Mouse (Mus musculus) heart, postnatal 10 days (tissue): ENCODE measurements around the gene Gpc5. TPM values are rescaled to one million over a fixed set of nuclear protein-coding genes. Genes with fewer than 3 reads are reported as not detected.
A peak's percentile ranks its signal among the peaks of the same experiment; 100 is the strongest.

Experiments
- DNase-seq, 2 experiments: peaks; one replicate each; pipeline ENCODE4 v3.0.0; 2021
- intact Hi-C: fragments of 180-260 bp; cut with DNase I; formaldehyde crosslinking; loops from one replicate; pipeline ENCODE4 v1.15.1; 2025
- total RNA-seq, 2 experiments: library from RNA; stranded (reverse); gene quantifications; 2 replicates each; pipeline ENCODE4 v1.2.3; 2021

Gpc5 gene
- total RNA-seq, 2 experiments from 2014 or later: not detected

GRCm38 (mm10) chr14:116206977-116207376 lies 1115.0 kb downstream of the Gpc5 start:
- intact Hi-C loops: no loop called here
- peak; percentile 21 to 31 for DNase-seq

DNA sequence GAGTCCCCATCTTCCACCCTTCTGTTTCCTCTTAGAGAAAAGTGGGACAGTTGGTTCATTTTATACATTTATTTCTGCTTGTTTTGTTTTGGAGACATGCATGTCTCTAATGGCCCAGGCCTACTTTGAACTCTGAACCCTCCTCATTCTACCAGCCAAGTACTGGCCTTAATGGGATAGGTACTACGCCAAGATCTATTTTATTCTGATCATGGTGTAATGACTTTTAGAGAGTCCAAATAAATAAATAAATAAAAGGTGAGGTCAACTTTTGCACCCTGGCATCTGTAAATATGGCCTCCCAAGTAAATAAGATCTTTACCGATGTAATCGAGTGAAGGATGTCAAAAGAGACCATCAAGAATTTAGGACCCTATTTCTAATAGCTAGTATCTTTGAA lies 1116.6 kb downstream of the Gpc5 start:
- intact Hi-C loops: no loop called here
- DNase-seq: no peak

DNA sequence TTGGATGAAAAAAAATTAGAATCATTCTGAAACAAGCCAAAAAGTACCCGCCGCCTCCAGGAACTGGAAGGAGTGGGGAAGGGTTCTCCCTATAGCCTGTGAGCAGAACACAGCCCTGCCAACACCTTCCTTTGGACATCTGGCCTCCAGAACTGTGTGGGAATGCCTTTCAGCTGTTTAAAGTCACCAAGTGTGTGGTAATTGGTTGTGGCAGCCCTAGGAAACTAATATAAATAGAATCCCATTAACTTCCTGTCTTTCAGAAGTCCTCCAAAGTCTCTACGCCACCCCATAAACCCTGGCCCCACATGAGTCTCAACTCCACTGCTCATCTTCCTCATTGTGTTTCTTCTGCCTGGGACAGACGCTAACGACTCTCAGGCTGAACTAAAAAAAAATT lies 1117.0 kb downstream of the Gpc5 start:
- DNase-seq: no peak
- intact Hi-C loops: no loop called here

DNA sequence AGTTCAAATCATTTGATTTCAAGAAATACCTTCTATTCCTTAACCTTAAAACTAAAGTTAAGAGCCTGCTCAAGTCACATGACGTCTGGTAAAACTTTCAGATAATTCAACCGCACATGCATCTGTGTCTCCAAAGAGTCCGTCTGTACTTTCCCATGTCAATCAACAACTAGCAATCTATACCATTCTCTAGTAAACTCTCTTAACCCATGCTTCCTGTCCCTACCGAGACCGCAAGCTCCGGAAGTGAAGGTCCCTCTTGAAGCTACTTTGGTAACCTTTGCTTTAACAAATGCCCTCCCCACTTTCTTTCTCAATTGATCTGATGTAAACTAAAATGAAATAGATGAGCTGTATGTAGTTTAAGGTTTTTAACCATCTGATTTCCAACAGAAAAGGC lies 1118.3 kb downstream of the Gpc5 start:
- intact Hi-C loops: no loop called here
- DNase-seq: no peak

DNA sequence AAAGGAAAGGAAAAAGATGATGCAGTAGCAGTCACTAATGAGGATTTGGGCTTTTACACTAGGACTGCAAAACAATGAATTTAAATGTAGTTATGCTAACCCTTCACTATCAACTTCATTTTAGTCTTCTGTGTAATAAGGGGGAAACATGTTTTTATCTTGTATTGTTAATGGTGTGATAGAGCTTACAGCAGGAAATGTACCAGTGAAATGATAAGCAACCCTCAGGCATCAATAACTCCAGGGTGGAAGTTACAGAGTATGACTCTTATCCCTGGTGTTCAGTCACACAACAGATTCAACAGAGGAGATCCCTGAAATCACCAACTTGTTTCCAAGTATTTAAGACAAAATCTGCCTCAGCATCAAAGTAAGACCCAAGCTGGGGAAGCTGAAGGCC lies 1120.0 kb downstream of the Gpc5 start:
- DNase-seq: no peak
- intact Hi-C loops: no loop called here

GRCm38 (mm10) chr14:116258126-116258525 lies 1166.1 kb downstream of the Gpc5 start:
- intact Hi-C loops: no loop called here
- DNase-seq: no peak

- intact Hi-C loops: no loop called here
These were observed 1216.5 kb downstream of the Gpc5 start for GRCm38 (mm10) chr14:116308541-116308940.

GRCm38 (mm10) chr14:116317491-116317890 lies 1225.5 kb downstream of the Gpc5 start:
- intact Hi-C loops: no loop called here
- no peak for DNase-seq

More at GRCm38 (mm10) chr14:116308541-116308940, 1216.5 kb downstream of the Gpc5 start:
- DNase-seq: no peak

GRCm38 (mm10) chr14:116336182-116336581 lies 1244.2 kb downstream of the Gpc5 start:
- intact Hi-C loops: no loop called here
- no peak for DNase-seq

DNA sequence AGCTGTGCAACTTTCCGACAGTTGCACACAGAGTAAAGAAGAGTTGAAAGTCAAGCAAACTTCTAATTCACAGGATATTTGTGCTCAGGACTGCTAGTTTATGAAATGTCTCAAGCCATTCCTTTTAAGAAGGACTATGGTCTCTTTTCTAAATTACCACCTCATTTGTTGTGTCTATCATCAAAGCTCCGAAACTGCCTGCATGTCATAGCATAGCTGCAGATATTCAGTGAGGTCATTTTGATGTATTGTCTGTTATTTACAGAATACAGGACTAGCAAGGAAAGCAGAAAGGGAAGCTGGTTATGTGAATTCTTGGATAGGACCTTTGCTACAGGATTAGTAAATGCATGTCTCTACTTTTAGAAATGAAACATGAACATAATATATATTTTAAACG lies 1246.4 kb downstream of the Gpc5 start:
- DNase-seq: no peak
- intact Hi-C loops: no loop called here

DNA sequence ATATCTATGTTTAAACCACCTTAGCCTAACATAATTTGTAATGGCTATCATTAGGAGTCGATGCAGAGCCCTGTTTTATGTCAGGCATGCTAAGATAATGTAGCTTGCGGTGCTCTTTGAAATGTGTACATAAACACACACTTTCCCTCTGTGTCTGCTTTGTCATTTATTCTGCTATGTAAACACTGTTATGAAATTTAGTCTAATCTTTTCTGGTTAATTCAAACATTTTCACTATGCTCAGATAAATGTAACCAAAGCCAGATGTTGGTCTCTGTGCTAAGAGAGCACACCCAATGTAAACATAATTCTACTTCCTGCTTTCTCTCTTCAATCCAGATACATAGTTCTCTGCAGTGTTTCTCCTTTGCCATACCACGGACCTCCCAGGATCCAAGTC lies 1256.5 kb downstream of the Gpc5 start:
- DNase-seq: no peak
- intact Hi-C loops: no loop called here

GRCm38 (mm10) chr14:116384602-116385001 lies 1292.6 kb downstream of the Gpc5 start:
- intact Hi-C loops: no loop called here
- DNase-seq: no peak

DNA sequence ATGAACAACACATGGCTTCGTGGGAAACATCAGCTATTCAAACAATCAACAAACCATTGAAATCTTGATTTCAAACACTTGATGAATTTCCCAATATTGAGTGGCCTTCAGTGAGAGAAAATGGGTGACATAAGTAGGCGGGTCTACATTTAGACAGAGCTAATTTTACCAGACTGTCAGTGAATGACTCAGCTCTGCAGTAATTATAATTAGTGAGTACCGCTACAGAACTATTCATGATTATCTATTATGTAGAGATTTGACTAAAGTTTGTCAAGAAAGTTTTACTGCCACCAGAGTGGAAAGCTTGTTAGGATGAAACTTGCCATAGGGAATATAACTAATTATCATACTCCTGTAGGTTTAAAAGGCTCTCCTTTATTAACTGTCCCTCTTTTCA lies 1323.5 kb downstream of the Gpc5 start:
- intact Hi-C loops: no loop called here
- no peak for DNase-seq

DNA sequence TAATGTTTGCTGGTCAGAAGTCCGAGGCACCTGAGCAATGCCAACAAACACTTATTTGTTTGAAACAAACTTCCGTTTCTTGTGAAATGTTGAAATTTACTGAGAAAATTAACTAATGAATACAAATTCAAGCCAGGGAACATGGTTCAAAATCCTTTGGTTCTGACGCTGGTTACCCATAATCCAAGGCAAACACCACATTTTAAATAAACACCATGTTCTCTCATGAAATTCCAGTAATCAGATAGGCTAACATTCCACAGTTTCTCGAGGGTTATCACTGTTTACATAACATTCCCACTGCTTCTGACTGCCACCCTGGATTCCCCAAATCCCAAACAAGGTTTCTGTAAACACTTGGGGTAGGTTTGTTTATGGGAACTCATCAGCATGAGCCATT lies 1356.2 kb downstream of the Gpc5 start:
- DNase-seq: no peak
- intact Hi-C loops: no loop called here

DNA sequence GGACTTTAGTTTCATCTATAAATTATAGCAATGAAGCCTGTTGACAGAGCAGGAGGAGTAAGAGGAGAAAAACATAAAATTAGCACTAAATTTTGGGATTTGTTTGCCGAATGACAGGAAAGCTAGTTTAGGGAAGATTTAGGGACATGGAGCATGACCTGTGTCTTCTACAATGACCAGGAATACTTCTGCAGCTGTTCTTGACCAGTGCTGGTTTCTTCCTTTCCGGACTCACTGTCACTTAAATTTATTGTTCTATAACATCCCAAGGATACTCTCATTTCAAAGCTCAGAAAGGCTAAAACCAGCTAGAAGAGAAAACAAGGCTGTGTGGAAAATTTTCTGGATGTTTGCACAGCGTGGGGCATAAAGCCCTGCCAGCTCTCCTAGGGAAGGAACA lies 1361.3 kb downstream of the Gpc5 start:
- no peak for DNase-seq
- intact Hi-C loops: no loop called here

DNA sequence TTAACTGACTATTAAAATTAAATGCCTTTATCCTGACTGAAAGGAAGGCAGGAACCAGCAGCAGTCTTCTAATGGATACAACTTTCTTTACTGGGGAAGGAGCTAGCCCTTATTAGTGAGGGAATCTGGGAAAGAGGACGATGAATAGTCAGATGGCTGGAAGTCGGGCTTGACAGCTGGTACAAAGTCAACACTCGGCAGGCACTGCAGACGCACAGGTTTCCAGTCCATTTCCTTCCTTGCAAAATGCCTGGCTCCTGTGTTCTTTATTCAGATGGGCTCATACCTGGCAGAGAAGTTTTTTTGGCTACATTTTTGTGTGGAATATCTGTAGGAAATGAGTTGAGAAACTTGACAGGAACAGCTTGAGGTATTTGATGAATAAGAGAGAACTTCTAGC lies 1364.2 kb downstream of the Gpc5 start:
- no peak for DNase-seq
- intact Hi-C loops: no loop called here

DNA sequence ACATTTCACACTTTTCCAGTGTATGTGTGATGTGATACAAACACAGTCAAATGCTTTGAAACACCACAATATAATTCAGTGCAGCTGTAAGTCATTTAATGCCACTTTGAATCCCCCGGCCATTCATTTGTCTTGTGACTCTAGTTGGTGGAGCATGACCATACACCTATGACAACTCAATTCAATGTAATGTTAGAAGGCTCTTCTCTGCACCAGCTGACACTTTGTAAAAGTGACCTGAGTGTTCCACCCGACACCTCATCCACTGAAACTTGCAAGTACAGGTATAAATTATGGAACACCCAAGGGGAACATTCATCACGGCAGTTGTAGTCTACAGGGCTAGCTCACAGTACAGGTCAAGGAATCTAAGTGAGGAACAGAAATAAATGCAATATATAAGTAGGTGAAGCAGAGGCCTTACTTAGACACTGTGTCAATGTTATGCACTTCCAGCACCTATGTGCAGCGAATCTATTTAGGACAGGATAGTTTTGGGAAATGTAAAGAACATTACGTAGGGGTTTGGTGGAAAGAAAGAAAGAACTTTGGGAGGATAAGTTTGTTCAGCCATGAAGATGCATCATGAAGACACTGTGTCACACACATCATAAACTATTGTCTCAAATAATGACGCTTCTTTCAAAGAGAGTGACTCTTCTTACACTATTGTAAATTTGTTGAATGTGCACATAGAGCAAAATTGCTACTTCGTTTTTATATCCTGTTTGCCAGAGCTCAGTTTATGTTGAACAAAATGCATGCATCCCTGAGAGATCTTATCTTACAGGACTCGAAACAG lies 1381.6 kb downstream of the Gpc5 start:
- intact Hi-C loops: no loop called here
- no peak for DNase-seq

GRCm38 (mm10) chr14:116494285-116494850 lies 1402.4 kb downstream of the Gpc5 start:
- intact Hi-C loops: no loop called here
- DNase-seq: peak in 1 of 2 experiments; percentile 1

- no peak for DNase-seq
- intact Hi-C loops: no loop called here
These were observed 1446.2 kb downstream of the Gpc5 start for GRCm38 (mm10) chr14:116538216-116538615.

- intact Hi-C loops: no loop called here
- DNase-seq: no peak
These were observed 1451.7 kb downstream of the Gpc5 start for GRCm38 (mm10) chr14:116543746-116544145.

DNA sequence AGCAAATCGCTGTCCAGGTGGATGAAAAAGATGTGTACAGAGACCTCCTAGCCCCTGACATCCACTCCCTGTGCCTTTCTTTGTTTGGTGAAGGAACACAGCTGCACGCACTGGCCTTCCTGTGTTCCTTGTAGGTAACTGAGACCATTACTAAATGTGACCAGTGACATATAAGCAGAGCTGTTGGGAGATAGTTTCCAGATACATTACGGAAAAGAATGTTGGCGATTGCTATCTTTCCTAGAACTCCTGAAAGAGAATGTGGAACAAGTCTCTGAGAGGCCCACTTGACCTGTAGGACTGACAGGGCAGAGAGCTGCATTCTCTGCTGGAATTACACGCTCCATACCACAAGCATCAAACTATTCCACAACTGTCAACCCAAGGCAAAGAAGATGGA lies 1459.4 kb downstream of the Gpc5 start:
- no peak for DNase-seq
- intact Hi-C loops: no loop called here

DNA sequence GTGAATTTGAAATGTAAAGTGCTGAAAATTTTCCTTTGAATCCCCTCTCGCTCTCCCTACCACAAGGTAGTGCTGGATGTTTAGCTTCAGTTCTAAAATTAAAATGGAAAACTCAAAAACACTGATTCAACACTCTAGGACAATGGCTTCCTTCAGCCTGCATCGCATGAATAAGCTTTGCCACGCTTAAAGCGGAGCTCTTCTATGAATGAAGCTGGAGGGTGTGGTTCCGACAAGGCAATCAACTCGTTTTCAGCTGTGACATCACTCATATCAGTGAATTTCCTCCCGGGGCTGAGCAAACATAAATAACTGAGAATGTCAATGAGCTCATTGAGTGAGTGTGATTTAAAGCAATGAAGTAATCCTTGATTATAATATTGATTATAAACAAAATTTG lies 1461.3 kb downstream of the Gpc5 start:
- intact Hi-C loops: no loop called here
- no peak for DNase-seq
